Mouse (Mus musculus): ENCODE measurements around the gene Eftud2.

The Eftud2 gene

GRCm38 (mm10) chr11:102881314-102882198 lies 771 bp upstream of the Eftud2 start:
- no peak for DNase-seq (ENCODE audit: inconsistent age in 2 of 2, low spot score in 1 of 2)

GRCm38 (mm10) chr11:102879558-102879957 lies 1.2 kb downstream of the Eftud2 start:
- no peak for DNase-seq (ENCODE audit: inconsistent age in 2 of 2, low spot score in 1 of 2)

- DNase-seq (ENCODE audit: inconsistent age in 2 of 2, low spot score in 1 of 2) = no peak
Observed at GRCm38 (mm10) chr11:102874801-102875334, 5.9 kb downstream of the Eftud2 start.

- peak; percentile 63 to 86 for DNase-seq (ENCODE audit: inconsistent age in 2 of 2, low spot score in 1 of 2)
Observed at GRCm38 (mm10) chr11:102864272-102864671, 16.5 kb downstream of the Eftud2 start.

- DNase-seq (ENCODE audit: inconsistent age in 2 of 2, low spot score in 1 of 2) = no peak
Observed at GRCm38 (mm10) chr11:102859933-102860332, 20.9 kb downstream of the Eftud2 start.

GRCm38 (mm10) chr11:102858951-102859350 lies 21.8 kb downstream of the Eftud2 start:
- no peak for DNase-seq (ENCODE audit: inconsistent age in 2 of 2, low spot score in 1 of 2)

- no peak for DNase-seq (ENCODE audit: inconsistent age in 2 of 2, low spot score in 1 of 2)
Observed at GRCm38 (mm10) chr11:102855941-102856340, 24.8 kb downstream of the Eftud2 start.

- DNase-seq (ENCODE audit: inconsistent age in 2 of 2, low spot score in 1 of 2) = no peak
Observed at GRCm38 (mm10) chr11:102853760-102854159, 27.0 kb downstream of the Eftud2 start.

- DNase-seq (ENCODE audit: inconsistent age in 2 of 2, low spot score in 1 of 2) = peak; percentile 79 to 91
Observed at GRCm38 (mm10) chr11:102851883-102852282, 28.9 kb downstream of the Eftud2 start.

- peak in 1 of 2 experiments; percentile 62 for DNase-seq (ENCODE audit: inconsistent age in 2 of 2, low spot score in 1 of 2)
Observed at GRCm38 (mm10) chr11:102845926-102846325, 34.9 kb downstream of the Eftud2 start.

GRCm38 (mm10) chr11:102838616-102839150 lies 42.1 kb downstream of the Eftud2 start:
- DNase-seq (ENCODE audit: inconsistent age in 2 of 2, low spot score in 1 of 2) = no peak

- no peak for DNase-seq (ENCODE audit: inconsistent age in 2 of 2, low spot score in 1 of 2)
Observed at GRCm38 (mm10) chr11:102838126-102838525, 42.7 kb downstream of the Eftud2 start.

GRCm38 (mm10) chr11:102837385-102837784 lies 43.4 kb downstream of the Eftud2 start:
- DNase-seq (ENCODE audit: inconsistent age in 2 of 2, low spot score in 1 of 2) = no peak

- no peak for DNase-seq (ENCODE audit: inconsistent age in 2 of 2, low spot score in 1 of 2)
Observed at GRCm38 (mm10) chr11:102836146-102836545, 44.6 kb downstream of the Eftud2 start.

GRCm38 (mm10) chr11:102835549-102835948 lies 45.2 kb downstream of the Eftud2 start, which contains the start of gene Higd1b:
TSS of gene Higd1b (plus strand) at chr11:102835849.
- no peak for DNase-seq (ENCODE audit: inconsistent age in 2 of 2, low spot score in 1 of 2)

- no peak for DNase-seq (ENCODE audit: inconsistent age in 2 of 2, low spot score in 1 of 2)
Observed at GRCm38 (mm10) chr11:102834219-102834618, 46.6 kb downstream of the Eftud2 start.

GRCm38 (mm10) chr11:102832700-102833297 lies 48.0 kb downstream of the Eftud2 start:
- no peak for DNase-seq (ENCODE audit: inconsistent age in 2 of 2, low spot score in 1 of 2)

- peak; percentile 71 to 86 for DNase-seq (ENCODE audit: inconsistent age in 2 of 2, low spot score in 1 of 2)
Observed at GRCm38 (mm10) chr11:102830276-102830675, 50.5 kb downstream of the Eftud2 start.

GRCm38 (mm10) chr11:102827097-102827496 lies 53.7 kb downstream of the Eftud2 start:
- no peak for DNase-seq (ENCODE audit: inconsistent age in 2 of 2, low spot score in 1 of 2)

GRCm38 (mm10) chr11:102826476-102826875 lies 54.3 kb downstream of the Eftud2 start:
- no peak for DNase-seq (ENCODE audit: inconsistent age in 2 of 2, low spot score in 1 of 2)

GRCm38 (mm10) chr11:102821231-102821630 lies 59.6 kb downstream of the Eftud2 start:
- no peak for DNase-seq (ENCODE audit: inconsistent age in 2 of 2, low spot score in 1 of 2)

- no peak for DNase-seq (ENCODE audit: inconsistent age in 2 of 2, low spot score in 1 of 2)
Observed at GRCm38 (mm10) chr11:102820432-102820831, 60.4 kb downstream of the Eftud2 start.

Measured in adrenal gland, adult (tissue).